Mouse (Mus musculus): ENCODE data around the gene Gm20388.

DNA sequence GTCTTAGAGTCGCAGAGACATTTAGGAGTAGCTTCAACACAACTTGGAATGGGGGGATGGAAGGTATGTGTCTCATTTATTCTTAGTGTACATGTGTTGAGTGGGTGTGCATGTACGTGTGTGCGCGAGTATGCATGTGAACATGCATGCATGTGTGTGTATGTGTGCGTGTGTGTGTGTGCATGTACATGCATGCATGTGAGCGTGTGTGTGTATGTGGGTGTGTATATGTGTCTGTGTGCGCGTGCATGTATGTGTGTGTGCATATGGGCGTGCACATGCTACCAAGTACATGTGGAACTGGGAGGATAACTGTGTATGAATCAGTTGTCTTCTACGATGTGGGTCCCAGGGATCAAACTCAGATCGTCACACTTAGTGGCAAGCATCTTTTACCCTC, 2826.0 kb downstream of the Gm20388 start:
- no peak for TF ChIP-seq CTCF (IDR thresholded peaks at IDR 0.05; ENCODE audit: low read depth)
- no peak for TF ChIP-seq EP300 (optimal IDR thresholded peaks at IDR 0.05)
